Mouse (Mus musculus): Measurements from ENCODE around the gene Syngr4. TPM values are rescaled to one million over a fixed set of nuclear protein-coding genes. Genes with fewer than 3 reads are reported as not detected.

Gene Syngr4
- polyA plus RNA-seq, 1 experiment from 2014 or later = 1.1 TPM

DNA sequence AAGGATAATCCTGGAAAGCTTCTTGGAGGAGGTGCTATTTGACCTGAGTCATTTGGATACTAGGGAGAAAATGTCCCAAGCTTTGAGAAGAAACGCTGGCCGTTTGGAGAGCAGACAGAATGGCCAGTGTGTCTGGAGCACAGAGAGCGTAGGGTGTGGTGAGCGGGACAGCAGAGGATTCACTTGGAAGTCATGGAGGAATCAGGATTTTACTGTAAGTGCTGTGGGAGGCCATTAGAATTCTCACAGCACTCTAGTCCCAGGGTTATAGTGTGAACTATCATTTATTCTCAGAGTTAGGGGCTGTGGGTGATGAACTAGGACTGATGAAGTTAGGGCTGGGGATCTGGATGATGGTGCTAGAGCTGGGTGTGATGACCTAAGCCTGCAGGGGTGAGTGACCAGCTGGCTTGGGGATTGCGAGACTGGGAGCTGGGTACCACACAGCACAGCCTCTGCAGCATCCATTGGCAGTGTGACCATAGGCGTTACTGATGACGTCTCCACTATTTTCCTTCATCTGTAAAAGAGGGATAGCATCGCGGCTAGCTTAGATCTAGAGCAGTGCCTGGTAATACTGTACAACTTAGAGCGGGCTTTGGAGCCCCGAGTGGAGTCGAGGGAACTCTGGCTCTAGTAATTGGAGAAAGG lies 25.6 kb upstream of the Syngr4 start:
- DNase-seq (ENCODE audit: low spot score) = no peak
- Histone ChIP-seq H3K4me1 (replicated peaks) (peaks cover 60% of the 10 kb centered on the region), H3K4me3 (peak overlapping the region; percentile 56), H3K27me3 (ENCODE audit: insufficient read depth, poor library complexity, severe bottlenecking) (peaks cover 21% of the 10 kb centered on the region), H3K9me3 (peaks cover 2% of the 10 kb centered on the region; the same call in 1 of the 2 replicates), H3K36me3 (no peaks in the 10 kb centered on the region), H3K27ac (peak overlapping the region; percentile 89)
- 86% methylated on average over 12 of the region's 12 CpGs for WGBS

DNA sequence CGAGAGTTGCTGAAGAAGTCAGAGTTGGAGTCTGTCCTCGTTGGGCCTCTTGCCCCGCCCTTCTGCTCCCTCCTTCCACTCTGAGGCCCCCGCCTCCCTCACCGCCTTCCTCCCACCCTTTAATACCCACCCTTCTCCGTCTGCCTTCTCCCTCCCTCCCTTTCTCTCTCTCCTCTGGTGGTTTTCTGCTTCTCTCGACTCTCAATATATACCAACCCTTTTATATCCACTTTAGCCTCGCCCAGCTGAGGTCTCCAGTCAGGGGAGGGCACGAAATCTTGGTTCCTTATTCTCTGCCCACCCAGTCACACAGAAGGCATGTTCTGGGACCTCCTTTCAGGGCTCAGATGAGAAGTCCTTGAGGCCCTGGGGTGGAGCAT lies 24.7 kb upstream of the Syngr4 start, which contains the start of gene Emp3:
Gene Emp3 (minus strand): TSS at position 163 of the 380 bp plus-strand sequence.
- H3K27me3 ChIP-seq (ENCODE audit: insufficient read depth, poor library complexity, severe bottlenecking) = peaks cover 19% of the 10 kb centered on the region
- peak within 1 kb of the TSS; percentile 22; the same call in 1 of the 2 replicates for H3K4me3 ChIP-seq
- H3K27ac ChIP-seq = peak within 1 kb of the TSS; percentile 89
- DNase-seq (ENCODE audit: low spot score) = no peak
- H3K4me1 ChIP-seq (replicated peaks) = peaks cover 69% of the 10 kb centered on the region
- H3K36me3 ChIP-seq = no peaks in the 10 kb centered on the region
- WGBS = 58% methylated on average over 9 of the region's 9 CpGs
- H3K9me3 ChIP-seq = peaks cover 2% of the 10 kb centered on the region; the same call in 1 of the 2 replicates

DNA sequence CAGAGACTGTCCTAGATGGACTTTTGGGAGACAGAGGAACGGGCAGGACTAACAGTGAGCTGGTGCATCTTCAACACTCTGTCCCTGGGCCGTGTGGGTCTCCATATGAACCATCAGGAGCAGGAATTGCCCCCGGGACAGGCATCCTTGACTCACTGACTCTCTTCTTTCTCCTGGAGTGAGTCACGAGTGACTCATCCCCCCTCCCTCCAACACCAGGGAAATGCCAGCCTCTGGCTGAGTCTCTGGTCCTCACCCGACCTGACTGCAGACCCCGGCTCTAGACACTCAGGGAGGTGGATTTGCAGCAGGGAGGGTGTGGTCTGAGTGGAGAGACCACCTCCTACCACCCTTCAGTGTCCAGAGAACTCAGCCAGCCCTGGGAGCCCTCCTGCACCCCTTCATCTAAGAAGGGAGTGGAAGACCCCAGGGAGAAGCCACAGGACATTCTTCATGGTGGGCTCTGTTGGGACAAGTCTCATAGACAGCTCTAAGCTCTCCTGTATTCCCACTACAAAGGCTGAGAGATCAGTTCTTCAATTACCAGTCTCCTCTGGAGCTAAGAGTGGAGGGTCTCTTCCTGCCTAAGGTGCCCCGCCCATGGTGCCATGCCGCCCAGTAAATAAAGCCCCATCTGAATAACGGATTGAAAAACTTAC lies 24.2 kb upstream of the Syngr4 start:
- no peaks in the 10 kb centered on the region for H3K36me3 ChIP-seq
- DNase-seq (ENCODE audit: low spot score) = no peak
- 51% methylated on average over 9 of the region's 9 CpGs for WGBS
- peaks cover 2% of the 10 kb centered on the region; the same call in 1 of the 2 replicates for H3K9me3 ChIP-seq
- peaks cover 74% of the 10 kb centered on the region for H3K4me1 ChIP-seq (replicated peaks)
- peaks cover 19% of the 10 kb centered on the region for H3K27me3 ChIP-seq (ENCODE audit: insufficient read depth, poor library complexity, severe bottlenecking)
- H3K4me3 ChIP-seq = peak overlapping the region; percentile 22; the same call in 1 of the 2 replicates
- H3K27ac ChIP-seq = peak overlapping the region; percentile 60

DNA sequence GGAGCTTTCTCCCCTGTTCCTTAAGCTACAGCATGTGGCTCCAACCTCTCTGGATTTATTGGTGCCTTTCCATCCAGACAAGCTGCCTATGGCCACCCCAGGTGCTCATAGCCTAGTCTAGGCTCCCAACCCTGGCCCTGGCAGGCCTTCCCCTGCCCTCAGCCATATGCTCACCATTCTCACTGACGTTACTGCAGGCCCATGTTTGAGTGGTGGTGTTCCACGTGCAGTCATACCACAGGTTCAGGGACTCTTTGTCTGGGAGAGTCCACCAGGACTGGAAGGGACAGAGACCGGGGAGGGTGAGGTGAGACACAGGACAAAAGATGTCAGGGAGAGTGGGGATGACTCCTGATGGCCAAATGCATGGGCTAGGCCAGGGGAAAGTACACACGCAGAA lies 23.2 kb upstream of the Syngr4 start:
- H3K27ac ChIP-seq = peak overlapping the region; percentile 60; the same call in 1 of the 2 replicates
- H3K4me1 ChIP-seq (replicated peaks) = peaks cover 73% of the 10 kb centered on the region
- H3K9me3 ChIP-seq = no peaks in the 10 kb centered on the region; the same call in 1 of the 2 replicates
- 80% methylated on average over 4 of the region's 4 CpGs for WGBS
- peaks cover 19% of the 10 kb centered on the region for H3K27me3 ChIP-seq (ENCODE audit: insufficient read depth, poor library complexity, severe bottlenecking)
- no peak for DNase-seq (ENCODE audit: low spot score)
- no peaks in the 10 kb centered on the region for H3K36me3 ChIP-seq
- H3K4me3 ChIP-seq = no peak overlapping the region

DNA sequence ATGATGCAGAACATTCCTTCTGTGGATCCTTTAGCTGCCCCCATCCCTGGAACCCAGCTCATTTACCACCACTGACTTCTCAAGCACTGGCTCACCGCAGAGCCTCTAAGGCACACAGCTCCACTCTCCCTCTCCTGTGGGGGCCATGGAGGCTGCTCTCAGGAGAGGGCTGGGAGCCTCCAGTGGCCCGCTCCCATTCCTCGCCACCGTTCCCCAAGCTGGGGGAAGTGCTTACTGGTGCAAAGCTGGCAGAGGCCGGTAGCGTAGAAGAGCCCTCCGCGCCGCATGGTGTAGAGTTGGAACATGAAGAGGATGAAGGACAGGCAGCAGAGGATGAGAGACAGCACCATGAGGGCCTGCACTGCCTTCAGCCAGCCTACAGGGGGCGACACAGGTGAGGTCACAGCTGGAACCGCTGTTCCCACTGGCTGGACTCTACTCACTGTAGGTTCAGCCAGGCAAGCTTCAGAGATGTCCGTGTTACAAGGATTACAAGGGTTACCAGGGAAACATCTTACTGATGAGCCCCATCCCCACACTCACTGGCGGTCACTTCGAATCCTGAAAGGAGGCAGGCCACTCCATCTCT lies 22.7 kb upstream of the Syngr4 start:
- peaks cover 19% of the 10 kb centered on the region for H3K27me3 ChIP-seq (ENCODE audit: insufficient read depth, poor library complexity, severe bottlenecking)
- H3K36me3 ChIP-seq = no peaks in the 10 kb centered on the region
- no peaks in the 10 kb centered on the region for H3K9me3 ChIP-seq
- 0 out of 2 replicates have a peak overlapping the region, but pooled peaks have one; percentile 60 for H3K27ac ChIP-seq
- DNase-seq (ENCODE audit: low spot score) = no peak
- 65% methylated on average over 14 of the region's 14 CpGs for WGBS
- H3K4me1 ChIP-seq (replicated peaks) = peaks cover 68% of the 10 kb centered on the region
- H3K4me3 ChIP-seq = no peak overlapping the region

DNA sequence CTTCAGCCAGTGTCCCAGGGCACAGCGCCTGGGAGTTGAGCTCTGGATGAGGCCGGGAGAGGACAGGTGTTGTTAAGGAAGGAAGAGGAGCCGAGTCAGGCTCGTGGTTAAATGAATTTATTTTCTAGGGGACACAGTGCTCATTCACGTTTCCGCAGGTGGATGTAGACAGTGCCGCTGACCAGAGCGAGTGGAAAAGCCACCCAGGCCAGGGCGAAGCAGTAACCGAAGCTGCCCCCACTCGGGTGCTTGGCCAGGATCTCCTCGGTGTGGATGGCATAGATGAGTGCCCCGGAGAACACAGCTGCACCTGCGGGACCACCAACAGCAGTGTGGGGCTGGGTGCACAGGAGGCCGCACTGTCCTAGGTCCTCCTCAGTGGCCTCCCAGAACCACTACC lies 21.4 kb upstream of the Syngr4 start:
- H3K9me3 ChIP-seq = no peaks in the 10 kb centered on the region
- peaks cover 55% of the 10 kb centered on the region for H3K4me1 ChIP-seq (replicated peaks)
- peaks cover 10% of the 10 kb centered on the region for H3K36me3 ChIP-seq
- H3K27ac ChIP-seq = peak overlapping the region; percentile 84
- no peak overlapping the region for H3K4me3 ChIP-seq
- no peak for DNase-seq (ENCODE audit: low spot score)
- WGBS = 90% methylated on average over 15 of the region's 15 CpGs
- H3K27me3 ChIP-seq (ENCODE audit: insufficient read depth, poor library complexity, severe bottlenecking) = peaks cover 19% of the 10 kb centered on the region

DNA sequence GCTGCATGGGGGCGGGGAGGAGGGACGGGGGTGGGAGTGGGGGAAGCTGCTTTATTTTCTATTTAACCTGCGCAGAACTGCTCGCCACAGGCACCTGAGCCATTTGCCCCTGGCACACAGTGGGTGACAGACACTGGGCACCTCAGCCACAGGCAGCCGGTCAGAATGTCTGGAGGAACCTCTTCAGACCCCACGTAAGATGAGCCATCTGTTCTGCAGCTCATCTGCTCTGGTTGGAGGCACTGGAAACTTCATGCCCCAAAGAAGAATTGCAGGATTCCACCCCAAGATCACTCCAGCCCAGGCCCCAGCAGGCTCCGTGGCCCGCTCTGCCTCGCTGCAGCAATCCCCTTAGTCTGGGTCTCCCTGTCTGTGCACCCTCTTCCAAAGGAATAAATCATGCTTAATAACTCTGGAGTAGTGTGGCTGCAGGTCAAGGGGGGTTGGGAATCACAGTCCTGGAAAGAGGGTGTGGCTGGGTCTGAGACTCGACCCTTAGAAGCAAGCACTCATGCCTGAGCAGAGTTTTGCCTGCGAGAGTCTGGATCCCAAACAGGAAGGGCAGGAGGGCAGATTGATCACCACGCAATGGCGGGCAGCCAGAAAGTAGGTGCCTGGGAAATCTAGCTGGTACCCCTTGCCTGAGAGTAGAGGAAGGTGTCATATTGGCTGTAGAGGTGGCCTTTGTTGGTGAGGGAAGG lies 20.6 kb upstream of the Syngr4 start:
- H3K4me3 ChIP-seq = peak overlapping the region; percentile 36

DNA sequence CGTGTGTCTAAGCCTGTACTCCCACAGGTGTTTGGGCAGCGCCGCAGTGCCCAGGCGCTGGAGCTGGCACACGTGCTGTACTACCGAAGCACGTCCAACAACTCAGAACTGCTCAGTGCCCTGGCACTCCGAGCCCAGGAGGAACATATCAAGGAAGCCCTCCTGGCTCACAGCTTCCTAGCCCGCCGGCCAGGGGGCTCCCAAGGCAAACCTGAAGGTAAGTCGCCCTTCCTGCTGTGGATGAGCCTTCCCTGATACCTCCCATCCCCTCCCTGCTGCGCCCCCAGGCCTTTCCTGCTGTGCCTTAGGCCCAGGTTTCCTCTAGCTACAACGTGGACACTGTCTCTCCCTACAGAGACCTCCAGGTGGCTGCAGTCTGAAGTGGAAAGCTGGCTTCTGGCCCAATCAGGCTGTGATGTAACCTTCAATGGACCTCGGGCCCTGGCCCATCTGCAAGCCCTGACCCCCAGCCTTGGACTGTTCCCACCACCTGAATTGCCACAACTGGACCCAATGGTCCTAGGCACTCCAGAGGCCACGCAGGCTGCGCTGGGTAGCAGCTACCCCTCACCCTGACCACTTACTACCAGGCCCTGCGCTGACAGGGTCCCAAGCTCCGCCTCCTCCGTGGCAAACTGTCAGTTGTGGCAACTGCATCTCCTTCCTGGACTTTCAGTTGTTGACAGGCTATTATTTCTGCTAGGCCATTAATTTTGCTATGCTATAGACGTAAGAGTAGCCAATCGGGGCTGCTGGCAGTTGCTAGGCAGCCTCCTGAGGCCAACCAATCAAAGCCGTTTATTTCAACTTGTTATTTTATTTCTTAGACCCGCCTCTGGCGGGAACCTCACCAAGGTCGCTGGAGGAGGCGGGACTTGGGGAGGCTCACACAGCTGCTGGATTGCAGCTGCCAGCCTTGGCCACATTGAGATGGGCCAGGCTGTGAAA lies 19.8 kb upstream of the Syngr4 start:
- H3K4me3 ChIP-seq = peak overlapping the region; percentile 36
- peaks cover 13% of the 10 kb centered on the region for H3K36me3 ChIP-seq
- peak overlapping the region; percentile 84 for H3K27ac ChIP-seq
- DNase-seq (ENCODE audit: low spot score) = peak; percentile 72
- H3K9me3 ChIP-seq = no peaks in the 10 kb centered on the region
- H3K27me3 ChIP-seq (ENCODE audit: insufficient read depth, poor library complexity, severe bottlenecking) = peaks cover 19% of the 10 kb centered on the region
- 39% methylated on average over 26 of the region's 26 CpGs for WGBS
- H3K4me1 ChIP-seq (replicated peaks) = peaks cover 45% of the 10 kb centered on the region

More for the DNA sequence above, 20.6 kb upstream of the Syngr4 start:
- Histone ChIP-seq H3K4me1 (replicated peaks) (peaks cover 47% of the 10 kb centered on the region), H3K27me3 (ENCODE audit: insufficient read depth, poor library complexity, severe bottlenecking) (peaks cover 19% of the 10 kb centered on the region), H3K27ac (peak overlapping the region; percentile 84), H3K9me3 (no peaks in the 10 kb centered on the region), H3K36me3 (peaks cover 12% of the 10 kb centered on the region)
- DNase-seq (ENCODE audit: low spot score) = no peak
- WGBS = 45% methylated on average over 13 of the region's 13 CpGs

DNA sequence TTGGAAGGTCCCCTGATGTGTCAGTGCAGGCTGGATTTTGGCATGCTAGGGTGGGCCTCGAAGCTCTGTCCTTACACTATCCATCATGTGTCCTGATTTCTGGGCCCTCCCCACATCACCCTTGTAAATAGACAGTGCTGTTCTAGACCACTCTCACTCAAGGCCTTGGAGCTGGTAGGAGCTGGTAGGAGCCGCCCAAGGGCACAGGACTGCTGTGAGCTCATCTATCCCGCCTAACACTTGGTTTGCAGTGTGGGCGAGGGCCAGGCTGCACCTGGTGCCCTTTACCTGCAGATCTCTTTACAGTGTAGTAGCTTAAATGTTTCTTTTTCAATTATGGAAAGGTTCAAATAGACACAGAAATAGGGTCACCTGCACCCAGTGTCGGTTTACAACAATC lies 18.5 kb upstream of the Syngr4 start:
- DNase-seq (ENCODE audit: low spot score) = no peak

DNA sequence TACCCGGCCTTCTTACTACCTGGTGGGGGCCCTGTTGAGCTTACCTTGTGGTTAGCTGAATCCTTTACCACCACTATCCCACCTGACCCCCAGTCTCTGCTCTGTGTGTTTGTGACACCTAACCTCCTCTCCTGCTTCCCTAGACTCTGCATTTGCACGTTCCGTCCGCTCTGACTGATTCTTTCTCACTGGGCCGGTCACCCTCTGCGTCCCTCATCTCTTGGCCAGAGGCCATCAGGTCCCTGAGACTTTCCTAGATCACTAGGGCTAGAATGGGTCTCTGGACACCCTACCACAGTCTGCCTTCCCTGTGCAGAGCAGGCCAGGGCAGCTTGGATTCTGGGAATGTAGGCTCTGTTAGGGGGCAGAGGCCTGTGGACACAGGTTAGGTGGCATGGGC lies 17.6 kb upstream of the Syngr4 start:
- Histone ChIP-seq H3K4me1 (replicated peaks) (peaks cover 24% of the 10 kb centered on the region), H3K27ac (peak overlapping the region; percentile 35), H3K9me3 (peaks cover 4% of the 10 kb centered on the region; the same call in 1 of the 2 replicates), H3K36me3 (peaks cover 36% of the 10 kb centered on the region), H3K27me3 (ENCODE audit: insufficient read depth, poor library complexity, severe bottlenecking) (peaks cover 2% of the 10 kb centered on the region; the same call in 1 of the 2 replicates), H3K4me3 (no peak overlapping the region)
- WGBS = 91% methylated on average over 6 of the region's 6 CpGs
- DNase-seq (ENCODE audit: low spot score) = no peak

More for the DNA sequence above, 18.5 kb upstream of the Syngr4 start:
- Histone ChIP-seq H3K4me3 (no peak overlapping the region), H3K4me1 (replicated peaks) (peaks cover 33% of the 10 kb centered on the region), H3K36me3 (peaks cover 26% of the 10 kb centered on the region), H3K9me3 (peaks cover 2% of the 10 kb centered on the region; the same call in 1 of the 2 replicates), H3K27ac (no peak overlapping the region), H3K27me3 (ENCODE audit: insufficient read depth, poor library complexity, severe bottlenecking) (peaks cover 10% of the 10 kb centered on the region)
- 85% methylated on average over 5 of the region's 5 CpGs for WGBS

DNA sequence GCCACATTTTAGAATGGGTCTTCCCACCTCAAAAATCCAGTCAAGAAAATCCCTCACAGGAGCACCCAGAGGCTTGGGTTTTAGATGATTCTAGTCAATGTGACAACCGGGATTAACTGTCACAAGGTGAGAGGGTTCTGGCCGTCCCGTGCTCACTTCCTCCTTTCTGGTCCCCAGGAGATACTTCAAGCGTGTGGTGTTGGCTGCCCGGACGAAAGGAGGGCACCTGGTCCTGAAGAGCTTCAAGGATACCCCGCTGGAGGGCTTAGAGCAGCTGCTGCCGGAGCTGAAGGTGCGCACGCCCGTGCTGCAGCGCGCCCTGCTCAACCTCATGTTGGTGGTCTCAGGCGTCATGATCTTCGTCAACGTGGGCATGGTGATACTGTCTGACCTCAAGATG lies 12.6 kb upstream of the Syngr4 start:
- H3K4me1 ChIP-seq (replicated peaks) = no peaks in the 10 kb centered on the region
- DNase-seq (ENCODE audit: low spot score) = no peak
- H3K27ac ChIP-seq = no peak overlapping the region
- H3K4me3 ChIP-seq = no peak overlapping the region
- WGBS = 93% methylated on average over 16 of the region's 16 CpGs
- peaks cover 62% of the 10 kb centered on the region for H3K36me3 ChIP-seq
- no peaks in the 10 kb centered on the region for H3K27me3 ChIP-seq (ENCODE audit: insufficient read depth, poor library complexity, severe bottlenecking)
- H3K9me3 ChIP-seq = peaks cover 4% of the 10 kb centered on the region; the same call in 1 of the 2 replicates

All from hindbrain, embryonic 10.5 days (tissue).